Mouse (Mus musculus): ENCODE measurements around the gene Commd1.

Commd1 gene

DNA sequence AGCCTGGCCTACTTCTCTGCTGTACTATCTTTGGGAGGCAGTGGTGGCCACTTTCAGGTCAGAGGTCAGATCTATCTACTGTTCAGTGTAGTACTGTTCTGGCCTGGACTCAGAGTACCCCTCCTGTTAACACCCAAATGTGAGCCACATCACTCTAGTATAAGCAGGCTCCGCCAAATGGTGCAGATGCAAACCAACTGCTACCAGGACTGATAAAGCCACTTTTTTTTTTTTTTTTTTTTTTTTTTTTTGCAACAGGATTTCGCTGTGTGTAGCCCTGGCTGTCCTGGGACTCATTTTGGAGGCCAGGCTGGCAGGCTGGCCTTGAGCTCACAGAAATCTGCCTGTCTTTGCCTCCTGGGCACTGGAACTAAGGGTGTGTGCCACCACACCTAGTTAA is 43.2 kb downstream of the Commd1 start:
- DNase-seq (ENCODE audit: low spot score), result no peak

DNA sequence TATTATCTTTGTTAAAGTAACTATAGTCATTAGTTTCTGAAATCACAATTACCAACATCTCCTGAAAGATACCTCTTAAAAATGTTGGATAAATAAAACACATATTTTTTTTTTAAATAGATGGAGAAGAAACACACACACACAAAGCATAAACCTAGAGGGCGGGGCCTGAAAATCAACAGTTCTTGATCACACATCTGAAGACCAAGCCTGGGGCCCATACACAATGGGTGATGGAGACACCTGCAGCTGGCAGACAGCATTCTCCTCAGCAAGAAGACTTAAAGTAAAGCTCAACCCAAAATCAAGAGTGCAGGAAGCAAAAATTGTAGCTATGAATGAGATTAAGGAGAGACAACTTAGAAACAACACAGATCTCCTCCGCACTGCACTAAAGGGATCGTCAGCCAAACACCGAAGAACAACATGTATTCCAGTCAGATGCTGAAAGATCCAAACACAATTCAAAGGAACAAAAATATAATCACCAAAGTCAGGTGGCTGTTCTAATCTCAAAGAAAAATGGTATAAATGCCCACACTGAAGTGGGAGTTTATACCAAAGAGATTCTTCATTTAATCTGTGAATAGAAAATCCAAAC is 44.4 kb downstream of the Commd1 start:
- DNase-seq (ENCODE audit: low spot score), result no peak

DNA sequence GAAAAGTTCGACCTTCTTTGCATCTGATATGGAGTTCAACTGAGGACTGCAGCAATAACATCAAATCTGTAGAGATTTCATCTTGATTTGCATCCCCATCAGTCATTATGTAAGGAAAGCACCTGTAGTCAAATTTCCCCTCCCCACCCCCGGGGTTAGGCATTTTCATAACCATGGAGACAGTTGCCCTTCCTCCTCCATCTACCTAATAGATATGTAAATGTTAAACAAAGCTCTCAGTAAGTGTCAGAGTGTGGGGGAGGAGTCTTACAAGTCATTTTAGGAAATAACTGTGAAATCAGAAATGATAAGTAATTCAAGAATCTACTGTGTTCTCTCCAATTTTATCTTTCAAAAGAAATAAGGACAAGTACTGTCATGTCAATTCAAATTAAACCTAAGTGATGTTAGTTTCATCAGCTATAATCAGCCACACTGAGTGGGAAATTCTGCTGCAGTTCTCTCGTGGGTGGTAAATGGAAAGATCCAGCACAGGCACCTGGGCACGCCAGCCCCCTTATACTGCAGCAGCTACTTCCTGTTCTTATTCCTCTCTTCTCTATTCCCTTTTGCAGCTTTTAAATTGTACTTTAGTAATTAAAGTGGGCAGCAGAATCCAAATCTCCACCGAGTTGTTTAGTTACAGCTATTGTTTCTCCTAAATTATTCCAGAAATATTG is 45.6 kb downstream of the Commd1 start:
- no peak for DNase-seq (ENCODE audit: low spot score)

DNA sequence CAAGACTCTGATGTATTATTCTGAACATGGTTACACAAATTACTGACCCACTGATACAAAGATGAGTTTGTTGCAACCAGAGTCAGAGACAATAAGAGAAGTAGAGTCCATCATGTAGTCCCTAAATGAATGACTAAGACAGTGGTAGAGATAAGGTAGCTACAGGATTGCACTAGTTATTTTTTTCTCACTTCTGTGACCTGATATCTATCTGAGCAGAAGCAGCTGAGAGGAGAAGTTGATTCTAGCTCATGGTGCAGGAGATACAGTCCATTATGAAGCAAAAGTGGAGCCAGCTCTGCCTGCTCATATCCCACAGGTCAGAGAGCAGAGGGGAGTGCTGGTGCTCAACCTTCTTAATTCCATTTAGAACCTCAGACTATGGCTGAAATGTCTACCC is 50.0 kb downstream of the Commd1 start:
- DNase-seq (ENCODE audit: low spot score), result no peak

DNA sequence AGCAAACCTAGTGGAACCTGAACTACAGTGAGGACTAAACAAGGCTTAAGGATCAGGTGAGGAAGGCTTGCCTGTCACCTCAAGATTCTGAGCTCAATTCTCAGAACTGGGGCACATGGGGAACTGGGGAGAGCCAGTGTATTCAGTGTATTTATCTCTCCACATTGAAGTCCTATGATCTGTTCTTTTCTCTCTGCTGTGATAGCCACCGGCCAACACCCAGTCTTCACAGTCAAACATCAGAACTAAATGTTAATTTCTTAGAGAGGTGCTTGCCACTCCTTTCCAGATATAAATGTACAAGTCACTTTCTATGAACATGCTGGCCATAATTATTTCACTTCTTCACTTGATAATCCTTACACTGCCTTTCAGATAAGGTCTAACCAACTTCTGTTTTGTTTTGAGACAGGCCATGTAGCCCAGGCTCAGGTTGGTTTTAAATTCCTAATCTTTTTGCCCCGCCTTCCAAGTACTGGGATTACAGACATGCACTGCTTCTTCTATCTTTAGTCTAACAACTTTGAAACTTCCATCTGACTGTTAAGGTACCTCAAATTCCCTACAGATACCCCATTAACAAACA is 50.8 kb downstream of the Commd1 start:
- no peak for DNase-seq (ENCODE audit: low spot score)

DNA sequence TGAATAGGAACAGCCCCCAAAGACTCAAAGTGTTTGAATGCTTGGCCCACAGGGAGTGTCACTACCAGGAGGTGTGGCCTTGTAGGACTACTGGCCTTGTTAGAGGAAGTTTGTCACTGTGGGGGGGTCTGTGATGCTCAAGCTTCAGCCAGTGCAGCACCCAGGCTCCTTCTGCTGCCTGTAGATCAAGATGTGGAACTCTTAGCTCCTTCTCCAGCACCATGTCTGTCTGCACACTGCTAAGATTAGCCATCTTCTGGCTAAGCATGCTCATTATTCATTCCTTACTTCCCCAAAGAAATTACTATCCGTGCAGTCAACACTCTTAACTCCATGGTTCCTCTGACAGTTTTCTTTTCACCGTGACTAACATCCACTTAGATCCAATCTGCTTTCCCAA is 52.1 kb downstream of the Commd1 start:
- DNase-seq (ENCODE audit: low spot score), result no peak

DNA sequence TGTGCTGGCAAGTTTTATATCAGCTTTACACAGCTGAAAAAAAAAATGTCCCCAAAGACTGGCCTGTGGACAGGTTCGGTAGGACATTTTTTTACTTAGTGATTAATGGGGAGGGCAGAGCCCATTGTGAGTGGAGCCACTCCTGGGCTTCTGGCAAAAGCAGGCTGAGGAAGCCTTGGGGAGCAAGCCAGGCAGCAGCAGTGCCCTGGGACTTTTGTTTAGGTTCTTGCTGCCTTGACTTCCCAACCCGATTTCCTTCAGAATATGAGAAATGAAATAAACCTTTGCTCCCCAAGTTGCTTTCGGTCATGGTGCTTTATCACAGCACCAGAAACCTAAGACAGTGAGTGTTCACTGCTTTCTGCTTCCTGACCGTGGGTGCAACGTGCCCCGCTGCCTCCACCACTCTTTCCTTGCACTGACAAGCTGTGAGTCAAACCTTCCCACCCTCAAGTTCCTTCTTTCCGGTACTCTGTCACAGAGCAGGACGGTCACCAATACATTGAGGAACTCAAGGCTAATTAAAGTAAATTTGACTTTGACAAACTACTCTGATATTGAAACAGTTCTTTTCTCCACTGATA is 53.5 kb downstream of the Commd1 start:
- no peak for DNase-seq (ENCODE audit: low spot score)

DNA sequence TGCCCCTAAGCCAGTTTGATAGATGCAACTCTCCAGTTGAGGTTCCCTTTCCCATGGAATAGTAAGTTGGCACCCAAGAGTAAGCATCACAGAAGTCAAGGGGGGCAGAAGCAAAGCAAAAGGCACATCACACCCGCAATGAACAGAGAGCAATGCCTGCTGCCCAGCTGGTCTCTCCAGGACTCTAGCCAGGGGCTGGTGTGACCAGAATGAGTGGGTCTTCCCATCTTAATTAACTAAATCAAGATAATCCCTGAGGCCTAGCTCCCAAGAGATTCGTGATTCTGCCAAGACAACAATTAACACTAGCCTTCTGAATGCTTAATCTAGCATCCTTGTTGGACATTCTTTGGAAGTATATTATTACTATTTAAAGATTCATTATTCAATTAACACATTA is 58.6 kb downstream of the Commd1 start:
- no peak for DNase-seq (ENCODE audit: low spot score)

DNA sequence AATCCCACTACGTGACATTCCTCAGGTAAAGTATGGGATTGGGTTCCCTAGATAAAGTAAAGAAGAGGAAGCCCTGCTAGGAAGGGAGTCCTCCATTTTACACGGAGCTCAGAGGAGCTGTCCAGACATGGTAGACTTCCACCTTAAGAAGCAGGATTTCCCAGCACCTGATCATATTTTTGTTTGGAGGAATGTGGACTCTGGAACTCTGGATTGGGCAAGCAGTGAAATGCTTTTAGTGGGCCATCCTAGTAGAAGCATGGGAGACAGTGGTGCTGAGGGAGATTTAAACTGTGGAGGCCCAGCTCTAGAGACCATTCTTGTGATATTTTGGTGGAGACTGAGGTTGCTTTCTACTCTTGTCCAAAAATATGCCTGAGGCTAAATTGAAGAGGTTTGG is 59.6 kb downstream of the Commd1 start:
- no peak for DNase-seq (ENCODE audit: low spot score)

DNA sequence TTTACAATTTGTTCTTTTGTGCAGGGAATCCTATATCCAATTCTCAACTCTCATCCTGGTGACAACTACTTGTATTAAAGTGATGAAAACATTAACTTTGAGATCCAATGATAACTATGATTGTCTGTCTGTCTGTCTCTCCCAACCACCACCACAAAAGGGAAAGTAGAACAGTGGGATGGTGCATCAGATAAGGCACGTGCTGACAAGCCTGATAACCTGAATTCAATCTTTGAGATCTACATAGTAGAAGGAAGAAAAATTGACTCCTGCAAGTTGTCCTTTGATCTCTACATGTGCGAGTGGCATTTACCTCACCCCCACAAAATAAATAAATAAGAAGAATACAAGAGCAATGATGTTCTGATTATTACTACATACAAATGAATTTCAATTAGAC is 62.8 kb downstream of the Commd1 start:
- no peak for DNase-seq (ENCODE audit: low spot score)

DNA sequence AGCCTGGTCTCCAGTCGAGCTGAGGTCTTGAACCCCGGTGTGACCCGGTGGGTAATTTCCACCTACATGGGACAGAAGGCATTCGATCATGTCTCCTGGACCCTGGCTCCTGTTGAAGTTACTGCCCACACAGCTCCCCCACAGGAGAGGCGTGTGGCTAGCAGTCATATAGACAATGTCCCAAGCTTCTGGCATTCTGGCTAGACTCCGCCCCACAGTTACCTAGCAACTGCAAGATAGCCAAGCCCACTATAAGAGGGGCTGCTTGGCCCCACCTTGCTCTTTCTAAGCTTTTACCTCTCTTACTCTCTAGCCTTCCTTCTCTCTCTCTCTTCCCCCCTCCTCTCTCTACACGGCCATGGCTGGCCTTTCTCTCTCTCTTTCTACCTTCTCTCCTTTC is 64.4 kb downstream of the Commd1 start:
- no peak for DNase-seq (ENCODE audit: low spot score)

DNA sequence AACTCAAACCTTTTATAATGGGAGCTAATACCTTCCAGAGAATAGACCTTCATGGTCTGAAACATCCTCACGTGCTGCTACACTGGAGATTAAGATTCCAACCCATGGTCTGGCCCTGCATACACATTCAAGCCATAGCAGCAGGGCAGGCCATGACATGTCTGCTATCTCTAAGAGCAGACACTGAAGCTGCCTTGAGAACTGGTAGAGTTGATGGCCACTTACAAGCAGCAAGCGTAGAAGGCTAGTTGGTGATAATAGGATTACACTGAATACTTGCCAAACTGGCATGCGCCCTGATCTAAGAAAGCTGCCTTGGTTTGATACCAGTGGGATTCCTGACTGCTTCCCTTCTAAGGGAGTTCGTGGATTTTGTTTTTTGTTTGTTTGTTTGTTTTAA is 68.4 kb downstream of the Commd1 start:
- no peak for DNase-seq (ENCODE audit: low spot score)

DNA sequence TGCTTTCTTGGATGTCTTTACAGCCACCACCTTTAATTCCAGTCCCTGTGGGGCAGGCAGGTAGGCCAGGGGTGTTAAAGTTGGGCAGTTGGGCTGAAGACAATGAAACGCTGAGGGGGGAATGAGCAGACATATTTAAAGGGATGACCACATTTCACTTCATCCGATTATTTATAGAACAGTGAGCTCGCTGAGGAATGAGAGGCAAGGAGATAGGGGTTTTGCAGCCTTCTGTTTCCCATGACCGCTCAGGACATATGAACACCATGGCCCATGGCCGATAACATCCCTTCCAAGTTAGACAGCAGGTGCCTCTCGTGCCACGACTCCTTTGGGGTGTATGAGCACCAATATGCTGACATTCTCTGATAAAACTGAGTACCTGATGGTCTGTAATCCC is 70.4 kb downstream of the Commd1 start:
- no peak for DNase-seq (ENCODE audit: low spot score)

DNA sequence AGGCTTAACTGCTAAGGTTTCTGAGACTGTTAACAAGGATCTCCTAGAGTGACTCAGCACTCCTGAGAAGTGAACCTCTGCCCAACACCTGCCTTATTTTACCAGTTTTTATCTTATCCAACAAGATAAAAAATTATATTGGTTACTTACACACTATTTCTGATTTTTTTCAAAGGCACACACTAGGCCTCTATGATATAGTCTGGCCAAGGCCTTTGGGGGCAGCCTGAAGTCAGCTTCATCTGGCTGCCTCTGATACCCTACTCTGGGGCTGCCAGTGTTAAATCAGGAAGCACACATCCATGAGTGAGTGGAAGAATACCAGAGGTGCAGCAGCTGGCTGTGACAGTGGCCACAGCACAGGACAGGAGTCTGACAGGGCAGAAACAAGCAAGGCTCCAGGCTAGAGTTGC is 75.7 kb downstream of the Commd1 start:
- DNase-seq (ENCODE audit: low spot score), result no peak

DNA sequence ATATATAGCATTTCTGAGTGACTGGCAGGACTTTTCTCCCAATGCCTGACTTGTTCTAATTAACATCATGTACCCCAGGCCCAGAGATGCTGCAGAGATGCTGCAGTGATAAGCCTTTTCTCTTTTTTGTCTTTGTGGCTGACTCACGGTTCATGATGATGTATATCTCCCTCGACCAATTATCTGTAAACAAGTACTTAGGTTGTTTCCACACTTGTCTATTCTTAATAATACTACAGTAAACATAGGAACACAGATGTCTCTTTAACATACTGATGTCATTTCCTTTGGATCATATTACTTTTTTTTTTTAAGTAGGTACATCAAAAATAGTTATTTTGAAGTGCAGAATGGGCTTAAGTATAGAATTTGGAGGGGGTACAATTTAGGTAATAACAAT is 79.3 kb downstream of the Commd1 start:
- DNase-seq (ENCODE audit: low spot score), result no peak

DNA sequence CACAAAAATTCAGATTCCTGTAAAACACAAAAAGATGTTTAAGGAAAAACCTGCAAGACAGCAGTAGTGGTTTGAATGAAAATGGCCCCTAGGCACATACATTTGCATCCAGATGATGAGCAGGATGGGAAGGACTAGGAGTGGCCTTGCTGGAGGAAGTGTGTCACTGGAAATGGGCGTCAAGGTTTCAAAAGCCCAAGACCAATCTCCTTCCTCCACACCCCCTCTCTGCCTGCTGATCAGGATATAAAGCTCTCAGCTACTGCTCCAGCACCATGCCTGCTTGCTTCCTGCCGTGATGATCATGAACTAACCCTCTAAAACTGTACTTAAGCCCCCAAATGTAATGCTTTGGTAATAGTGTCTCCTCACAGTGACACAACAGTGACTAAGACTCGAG is 82.1 kb downstream of the Commd1 start:
- no peak for DNase-seq (ENCODE audit: low spot score)

DNA sequence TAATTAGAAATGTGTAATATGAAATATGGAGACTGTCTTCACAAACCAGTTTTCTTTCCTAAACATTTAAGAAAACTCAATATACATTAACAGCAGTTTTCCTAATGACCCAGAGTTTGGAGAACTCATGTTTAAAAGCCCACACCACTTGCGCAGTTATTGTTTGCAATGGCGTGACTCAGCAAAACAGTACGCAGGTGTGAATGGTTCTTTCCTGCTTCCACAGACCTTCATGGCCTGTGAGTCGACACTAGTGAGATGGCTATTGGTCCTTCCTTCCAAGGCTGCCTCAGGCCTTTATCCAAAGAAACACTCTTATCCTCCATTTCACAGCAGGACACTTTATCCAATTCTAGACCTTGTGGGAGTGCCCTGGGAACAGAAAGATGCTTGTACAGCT is 84.5 kb downstream of the Commd1 start:
- no peak for DNase-seq (ENCODE audit: low spot score)

DNA sequence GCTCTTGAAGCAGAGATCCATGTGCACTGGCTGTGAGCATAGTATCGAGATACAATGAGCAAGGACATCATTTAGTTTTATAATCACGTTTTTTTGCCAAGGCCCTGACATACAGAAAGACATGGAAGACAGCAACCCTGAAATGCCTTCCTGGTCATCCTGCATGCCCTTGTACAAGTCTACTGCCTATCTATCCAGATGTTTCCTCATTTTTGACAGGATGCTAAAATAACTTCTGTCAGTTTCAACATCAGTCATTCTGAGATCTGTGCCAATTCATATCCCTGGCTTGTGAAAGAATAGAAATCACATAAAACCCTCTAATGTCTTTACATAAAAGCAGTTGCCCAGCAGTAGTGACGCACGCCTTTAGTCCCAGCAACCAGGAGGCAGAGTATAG is 85.1 kb downstream of the Commd1 start:
- DNase-seq (ENCODE audit: low spot score), result no peak

DNA sequence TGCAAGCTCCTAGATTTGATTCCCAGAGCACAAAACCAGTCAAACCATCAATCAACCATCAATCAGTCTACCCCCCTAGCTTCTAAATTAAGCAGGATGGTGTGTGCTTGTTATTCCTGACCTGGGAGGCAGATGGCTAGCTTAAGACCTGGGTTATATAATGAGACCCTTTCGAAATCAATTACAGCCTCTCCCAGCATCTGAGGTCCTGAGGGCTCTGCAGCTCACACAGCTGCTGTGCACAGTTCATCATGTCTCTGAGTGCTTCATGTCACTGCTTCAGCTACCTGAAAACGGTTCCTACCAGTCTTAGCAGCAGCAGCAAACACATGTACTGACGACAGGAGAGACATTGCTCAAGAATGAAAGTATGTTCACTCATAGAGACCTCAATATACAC is 89.1 kb downstream of the Commd1 start:
- no peak for DNase-seq (ENCODE audit: low spot score)

DNA sequence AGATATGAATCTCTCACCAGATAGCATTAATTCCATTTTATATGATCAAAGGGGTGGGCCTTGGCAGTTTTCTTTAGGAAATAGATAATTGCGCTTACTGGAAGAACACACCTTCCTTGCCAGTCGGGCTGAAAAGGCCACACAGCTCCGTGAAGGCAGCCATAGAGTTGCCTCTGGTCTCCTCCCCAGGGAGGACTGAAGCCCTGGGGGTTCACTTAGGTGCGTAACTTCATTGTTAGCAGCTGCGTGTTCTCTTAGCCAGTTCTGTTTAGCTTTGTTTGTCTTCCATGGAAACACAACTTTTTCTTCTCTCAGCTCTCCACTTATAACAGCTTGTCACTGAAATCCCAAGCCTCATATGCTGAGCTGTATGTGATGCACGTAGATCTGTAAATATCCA is 89.7 kb downstream of the Commd1 start:
- no peak for DNase-seq (ENCODE audit: low spot score)

DNA sequence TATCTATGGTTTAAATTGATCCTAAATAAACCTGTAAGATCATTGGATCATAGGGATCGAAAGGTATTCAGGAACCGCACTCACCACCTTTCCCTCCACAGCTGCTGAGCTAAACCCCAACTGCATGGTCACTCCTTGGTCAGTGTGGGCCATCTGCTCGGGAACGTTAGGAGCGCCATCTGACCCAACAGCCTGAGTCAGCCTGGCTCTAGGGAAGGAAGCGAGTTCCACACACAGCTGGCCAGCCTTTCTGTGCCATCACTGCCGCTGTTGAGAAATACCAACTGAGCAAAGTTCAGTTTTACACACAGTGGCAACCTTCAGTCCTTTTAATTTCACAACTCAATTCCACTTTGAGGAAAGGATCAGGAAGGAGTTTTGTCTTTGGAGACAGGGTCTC is 90.3 kb downstream of the Commd1 start:
- DNase-seq (ENCODE audit: low spot score), result no peak

DNA sequence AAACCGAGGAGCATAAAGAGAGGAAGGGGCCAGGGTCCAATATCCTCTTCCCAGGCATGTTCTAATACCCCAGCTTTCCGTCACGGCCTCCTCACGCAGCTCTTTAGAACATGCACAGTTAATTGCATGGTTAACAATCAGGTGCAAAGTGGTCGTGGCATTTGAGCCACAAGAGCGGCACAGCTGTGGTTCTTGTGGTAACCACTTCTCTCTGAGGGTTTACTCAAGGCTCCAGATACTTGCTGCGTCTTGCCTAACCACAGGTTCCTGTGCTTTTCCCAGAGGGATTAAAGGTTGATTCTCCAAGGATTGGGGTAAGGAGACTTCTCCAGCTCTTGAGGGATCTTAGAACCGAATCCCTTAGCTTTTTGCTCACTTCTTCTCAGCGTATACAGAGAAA is 90.9 kb downstream of the Commd1 start:
- no peak for DNase-seq (ENCODE audit: low spot score)

DNA sequence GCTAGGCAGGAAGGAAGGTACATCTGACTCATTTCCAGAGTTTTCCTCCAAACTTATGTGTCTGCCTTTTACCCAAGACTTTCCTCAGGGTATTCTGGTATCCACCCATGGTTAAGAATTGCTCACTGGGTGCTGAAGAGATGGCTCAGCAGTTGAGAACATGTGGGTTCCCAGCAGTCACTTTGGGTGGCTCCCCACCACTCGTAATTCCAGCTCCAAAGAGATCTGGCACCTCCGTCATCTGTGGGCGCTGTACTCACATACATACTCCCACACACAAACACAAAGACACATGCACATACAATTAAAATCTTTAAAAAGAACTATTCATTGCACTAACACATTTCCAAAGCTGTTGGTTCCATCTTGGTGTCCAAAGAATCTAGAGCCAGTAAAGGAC is 93.0 kb downstream of the Commd1 start:
- no peak for DNase-seq (ENCODE audit: low spot score)

DNA sequence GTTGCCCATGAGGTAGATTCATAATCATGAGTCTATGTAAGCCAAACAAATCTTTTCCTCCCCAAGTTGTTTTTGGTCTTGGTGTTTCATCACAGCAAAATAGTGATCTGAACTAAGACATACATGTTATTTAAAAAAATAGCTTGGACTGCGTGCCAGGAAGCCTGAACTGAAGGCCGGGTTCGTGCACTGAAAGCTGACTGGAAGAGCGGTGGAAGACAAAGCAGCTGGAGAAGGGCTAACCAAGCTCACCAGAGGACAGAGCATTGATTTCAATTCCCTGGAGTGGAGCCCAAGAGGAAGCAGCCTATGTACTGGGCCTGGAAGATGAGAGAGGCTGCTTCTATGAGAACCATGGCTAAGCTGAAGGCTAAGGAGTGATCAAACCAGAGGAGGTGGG is 95.2 kb downstream of the Commd1 start:
- no peak for DNase-seq (ENCODE audit: low spot score)
